Mouse (Mus musculus) lung, postnatal 36 days (tissue): ENCODE results near the gene Golph3.
A peak's percentile ranks its signal among the peaks of the same experiment; 100 is the strongest.

Experiments used
- DNase-seq: peaks from one replicate; pipeline ENCODE4 v3.0.0; 2022; ENCODE audit warnings: mixed read lengths

Golph3 gene

GRCm38 (mm10) chr15:12321091-12321787 lies at the start of gene Golph3:
TSS of gene Golph3 (plus strand) at chr15:12321450.
- peak; percentile 97 for DNase-seq

GRCm38 (mm10) chr15:12273325-12274052 lies 47.8 kb upstream of the Golph3 start:
- DNase-seq: no peak

- no peak for DNase-seq
These were observed 47.0 kb upstream of the Golph3 start for GRCm38 (mm10) chr15:12274053-12274769.

- DNase-seq: no peak
These were observed 46.1 kb upstream of the Golph3 start for GRCm38 (mm10) chr15:12275091-12275623.

- DNase-seq: no peak
These were observed 41.4 kb upstream of the Golph3 start for GRCm38 (mm10) chr15:12279816-12280215.

GRCm38 (mm10) chr15:12284794-12285534 lies 36.3 kb upstream of the Golph3 start:
- DNase-seq: peak; percentile 86

GRCm38 (mm10) chr15:12285535-12285809 lies 35.8 kb upstream of the Golph3 start:
- no peak for DNase-seq

GRCm38 (mm10) chr15:12290330-12290729 lies 30.9 kb upstream of the Golph3 start:
- DNase-seq: no peak

- no peak for DNase-seq
These were observed 29.5 kb upstream of the Golph3 start for GRCm38 (mm10) chr15:12291757-12292156.

GRCm38 (mm10) chr15:12296228-12296627 lies 25.0 kb upstream of the Golph3 start:
- no peak for DNase-seq

GRCm38 (mm10) chr15:12298231-12298737 lies 23.0 kb upstream of the Golph3 start:
- DNase-seq: no peak

GRCm38 (mm10) chr15:12301771-12302170 lies 19.5 kb upstream of the Golph3 start:
- DNase-seq: no peak

- no peak for DNase-seq
These were observed 14.8 kb upstream of the Golph3 start for GRCm38 (mm10) chr15:12306188-12307071.

GRCm38 (mm10) chr15:12307114-12307513 lies 14.1 kb upstream of the Golph3 start:
- no peak for DNase-seq

GRCm38 (mm10) chr15:12308539-12308938 lies 12.7 kb upstream of the Golph3 start:
- DNase-seq: no peak

- DNase-seq: no peak
These were observed 10.6 kb upstream of the Golph3 start for GRCm38 (mm10) chr15:12310676-12311075.

- no peak for DNase-seq
These were observed 9.8 kb upstream of the Golph3 start for GRCm38 (mm10) chr15:12311465-12311864.

- peak; percentile 67 for DNase-seq
These were observed 8.0 kb upstream of the Golph3 start for GRCm38 (mm10) chr15:12313255-12313654.

- no peak for DNase-seq
These were observed 6.7 kb upstream of the Golph3 start for GRCm38 (mm10) chr15:12314584-12314983.

GRCm38 (mm10) chr15:12315996-12316395 lies 5.3 kb upstream of the Golph3 start:
- no peak for DNase-seq

- no peak for DNase-seq
These were observed 4.0 kb upstream of the Golph3 start for GRCm38 (mm10) chr15:12317290-12317689.

GRCm38 (mm10) chr15:12318451-12318850 lies 2.8 kb upstream of the Golph3 start:
- DNase-seq: no peak
